Mouse (Mus musculus) embryonic facial prominence, embryonic 11.5 days (tissue): ENCODE data around the gene Ip6k1. TPM values are rescaled to one million over a fixed set of nuclear protein-coding genes. Genes with fewer than 3 reads are reported as not detected.

Source experiments
- ATAC-seq: fragments of 200-750 bp; cut with Nextera tagmentation; replicated peaks from 2 replicates; pipeline ENCODE4 v1.8.0; 2017; ENCODE audit warnings: low read depth; ENCODE audit not compliant: insufficient number of reproducible peaks, low FRiP score, low TSS enrichment
- DNase-seq: peaks from one replicate; pipeline ENCODE4 v3.0.0-alpha.2; 2015; ENCODE audit warnings: low spot score
- H3K27ac ChIP-seq: fragments of 300-500 bp; sonication (generic); replicated peaks from 2 replicates; pipeline ENCODE4 v1.5.1; 2014; ENCODE audit warnings: mild to moderate bottlenecking, low read depth, low read length, control low read depth
- H3K27me3 ChIP-seq: fragments of 300-500 bp; sonication (generic); 2 replicates; pipeline ENCODE4 v1.6.1; 2014; ENCODE audit warnings: mild to moderate bottlenecking, low read length, moderate library complexity, mixed read lengths; ENCODE audit not compliant: control insufficient read depth, insufficient read depth
- H3K36me3 ChIP-seq: fragments of 300-500 bp; sonication (generic); replicated peaks from 2 replicates; pipeline ENCODE4 v1.6.1; 2014; ENCODE audit warnings: low read depth, mild to moderate bottlenecking, low read length, moderate library complexity, mixed read lengths; ENCODE audit not compliant: control insufficient read depth, insufficient read depth
- H3K4me1 ChIP-seq: fragments of 300-500 bp; sonication (generic); 2 replicates; pipeline ENCODE4 v1.6.1; 2014; ENCODE audit warnings: low read length, mixed read lengths; ENCODE audit not compliant: control insufficient read depth, insufficient read depth
- H3K4me2 ChIP-seq: fragments of 300-500 bp; sonication (generic); 2 replicates; pipeline ENCODE4 v1.6.1; 2014; ENCODE audit warnings: low read depth, mild to moderate bottlenecking, control low read depth, low read length, moderate library complexity
- H3K4me3 ChIP-seq: fragments of 300-500 bp; sonication (generic); 2 replicates; pipeline ENCODE4 v1.5.1; 2014; ENCODE audit warnings: low read depth, low read length, control low read depth
- H3K9ac ChIP-seq: fragments of 300-500 bp; sonication (generic); replicated peaks from 2 replicates; pipeline ENCODE4 v1.6.1; 2014; ENCODE audit warnings: mild to moderate bottlenecking, control low read depth, low read length
- H3K9me3 ChIP-seq: fragments of 300-500 bp; sonication (generic); replicated peaks from 2 replicates; pipeline ENCODE4 v1.6.1; 2016; ENCODE audit warnings: mild to moderate bottlenecking, low read length, inconsistent platforms, mixed read lengths; ENCODE audit not compliant: control insufficient read depth
- WGBS: fragments of 180-500 bp; shearing (Covaris S2); extraction: QIAGEN DNeasy Blood & Tissue Kit; methylation state at CpG from one replicate; pipeline ENCODE4 v1.1.7; 2014; 5-methylcytosine and 5-hydroxymethylcytosine counted together
- polyA plus RNA-seq: library from polyadenylated mRNA; unstranded; fragments of >200 nt; fragmentation: Nextera tagmentation; extraction: Ambion mirVana; gene quantifications from 2 replicates; pipeline ENCODE4 v1.2.1, GENCODE M21; 2014

Gene Ip6k1
- polyA plus RNA-seq, 1 experiment from 2014 or later, result 28.0 TPM

GRCm38 (mm10) chr9:107985131-107986119 lies 16.9 kb upstream of the Ip6k1 start, which contains the start of gene Inka1:
Inka1 (minus strand) TSS chr9:107985879.
- Histone ChIP-seq H3K4me3 (peak within 1 kb of the TSS; percentile 73), H3K4me2 (peak within 1 kb of the TSS; percentile 76), H3K36me3 (no peaks in the 10 kb centered on the region), H3K9me3 (no peaks in the 10 kb centered on the region), H3K27ac (peak within 1 kb of the TSS; percentile 100), H3K27me3 (no peaks in the 10 kb centered on the region), H3K9ac (peak within 1 kb of the TSS; percentile 83), H3K4me1 (peaks cover 13% of the 10 kb centered on the region)
- whole genome bisulfite sequencing, result under 1% methylated on average over 57 of the region's 58 CpGs
- ATAC-seq (peak; percentile 50), DNase-seq (peak; percentile 97)

GRCm38 (mm10) chr9:107986376-107986775 lies 15.9 kb upstream of the Ip6k1 start:
- H3K4me3 ChIP-seq, result peak overlapping the region; percentile 73
- H3K9me3 ChIP-seq, result no peaks in the 10 kb centered on the region
- no peaks in the 10 kb centered on the region for H3K36me3 ChIP-seq
- DNase-seq (peak; percentile 91), ATAC-seq (0 out of 2 replicates have a peak, but pooled peaks have one; percentile 16)
- peak overlapping the region; percentile 76 for H3K4me2 ChIP-seq
- H3K27ac ChIP-seq, result peak overlapping the region; percentile 100
- H3K4me1 ChIP-seq, result peaks cover 5% of the 10 kb centered on the region; the same call in 1 of the 2 replicates
- no peaks in the 10 kb centered on the region for H3K27me3 ChIP-seq
- 5% methylated on average over 18 of the region's 18 CpGs for WGBS
- peak overlapping the region; percentile 83; the same call in 1 of the 2 replicates for H3K9ac ChIP-seq

GRCm38 (mm10) chr9:107987950-107988349 lies 14.4 kb upstream of the Ip6k1 start:
- 51% methylated on average over 3 of the region's 3 CpGs for WGBS
- Histone ChIP-seq H3K27ac (no peak overlapping the region), H3K9me3 (no peaks in the 10 kb centered on the region), H3K27me3 (no peaks in the 10 kb centered on the region), H3K4me1 (no peaks in the 10 kb centered on the region), H3K36me3 (no peaks in the 10 kb centered on the region), H3K4me2 (no peak overlapping the region), H3K9ac (no peak overlapping the region), H3K4me3 (no peak overlapping the region)
- ATAC-seq (no peak), DNase-seq (peak; percentile 27)

- H3K4me2 ChIP-seq, result no peak within 1 kb of the TSS
- no peaks in the 10 kb centered on the region for H3K9me3 ChIP-seq
- no peaks in the 10 kb centered on the region for H3K27me3 ChIP-seq
- DNase-seq, result no peak
- ATAC-seq, result no peak
- no peaks in the 10 kb centered on the region for H3K36me3 ChIP-seq
- 32% methylated on average over 2 of the region's 2 CpGs for WGBS
- no peak within 1 kb of the TSS for H3K27ac ChIP-seq
- H3K9ac ChIP-seq, result no peak within 1 kb of the TSS
- no peaks in the 10 kb centered on the region for H3K4me1 ChIP-seq
- no peak within 1 kb of the TSS for H3K4me3 ChIP-seq
Observed at GRCm38 (mm10) chr9:107992197-107992596, 10.1 kb upstream of the Ip6k1 start, which contains the start of gene Cdhr4. Cdhr4 (plus strand) TSS chr9:107992497.

GRCm38 (mm10) chr9:107993013-107993412 lies 9.3 kb upstream of the Ip6k1 start:
- no peaks in the 10 kb centered on the region for H3K36me3 ChIP-seq
- H3K4me2 ChIP-seq, result no peak overlapping the region
- no peak overlapping the region for H3K4me3 ChIP-seq
- H3K27me3 ChIP-seq, result no peaks in the 10 kb centered on the region
- WGBS, result 86% methylated on average over 11 of the region's 11 CpGs
- no peaks in the 10 kb centered on the region for H3K9me3 ChIP-seq
- no peak for DNase-seq
- H3K4me1 ChIP-seq, result no peaks in the 10 kb centered on the region
- no peak overlapping the region for H3K9ac ChIP-seq
- ATAC-seq, result no peak
- no peak overlapping the region for H3K27ac ChIP-seq

GRCm38 (mm10) chr9:107994464-107994863 lies 7.8 kb upstream of the Ip6k1 start:
- no peak for DNase-seq
- Histone ChIP-seq H3K9ac (no peak overlapping the region), H3K9me3 (no peaks in the 10 kb centered on the region), H3K27ac (no peak overlapping the region), H3K36me3 (no peaks in the 10 kb centered on the region), H3K4me2 (no peak overlapping the region), H3K27me3 (no peaks in the 10 kb centered on the region), H3K4me3 (no peak overlapping the region), H3K4me1 (no peaks in the 10 kb centered on the region)
- no peak for ATAC-seq
- 71% methylated on average over 2 of the region's 2 CpGs for WGBS

- Histone ChIP-seq H3K27me3 (no peaks in the 10 kb centered on the region), H3K27ac (no peak overlapping the region), H3K4me1 (no peaks in the 10 kb centered on the region), H3K9me3 (no peaks in the 10 kb centered on the region), H3K9ac (no peak overlapping the region), H3K4me3 (no peak overlapping the region), H3K4me2 (no peak overlapping the region), H3K36me3 (no peaks in the 10 kb centered on the region)
- ATAC-seq (no peak), DNase-seq (no peak)
- WGBS, result 93% methylated on average over 21 of the region's 21 CpGs
Observed at GRCm38 (mm10) chr9:107995513-107995912, 6.8 kb upstream of the Ip6k1 start.

GRCm38 (mm10) chr9:107996049-107996448 lies 6.3 kb upstream of the Ip6k1 start, which contains the start of gene Gm20662:
Gm20662 (plus strand) TSS chr9:107996349.
- no peak within 1 kb of the TSS for H3K27ac ChIP-seq
- no peak within 1 kb of the TSS for H3K4me2 ChIP-seq
- no peaks in the 10 kb centered on the region for H3K4me1 ChIP-seq
- H3K9me3 ChIP-seq, result no peaks in the 10 kb centered on the region
- H3K9ac ChIP-seq, result no peak within 1 kb of the TSS
- H3K4me3 ChIP-seq, result no peak within 1 kb of the TSS
- no peak for ATAC-seq
- DNase-seq, result no peak
- no peaks in the 10 kb centered on the region for H3K27me3 ChIP-seq
- 93% methylated on average over 5 of the region's 5 CpGs for WGBS
- H3K36me3 ChIP-seq, result no peaks in the 10 kb centered on the region
